Mouse (Mus musculus) neural tube, embryonic 13.5 days (tissue): Measurements from ENCODE around the gene Epha3. TPM values are rescaled to one million over a fixed set of nuclear protein-coding genes. Genes with fewer than 3 reads are reported as not detected.

Source experiments
- ATAC-seq: fragments of 200-750 bp; cut with Nextera tagmentation; 2 replicates; pipeline ENCODE4 v1.8.0; 2017; ENCODE audit warnings: low read depth, mild to moderate bottlenecking, moderate TSS enrichment, moderate library complexity
- H3K27ac ChIP-seq: fragments of 300-500 bp; sonication (generic); replicated peaks from 2 replicates; pipeline ENCODE4 v1.5.1; 2015; ENCODE audit warnings: moderate library complexity, mild to moderate bottlenecking, inconsistent platforms
- H3K27me3 ChIP-seq: fragments of 300-500 bp; sonication (generic); 2 replicates; pipeline ENCODE4 v1.6.1; 2015; ENCODE audit warnings: mild to moderate bottlenecking, inconsistent platforms
- H3K36me3 ChIP-seq: fragments of 300-500 bp; sonication (generic); 2 replicates; pipeline ENCODE4 v1.6.1; 2015; ENCODE audit warnings: mild to moderate bottlenecking, inconsistent platforms
- H3K4me1 ChIP-seq: fragments of 300-500 bp; sonication (generic); replicated peaks from 2 replicates; pipeline ENCODE4 v1.6.1; 2015; ENCODE audit warnings: inconsistent platforms
- H3K4me2 ChIP-seq: fragments of 300-500 bp; sonication (generic); 2 replicates; pipeline ENCODE4 v1.6.1; 2015; ENCODE audit warnings: inconsistent platforms, mild to moderate bottlenecking, moderate library complexity
- H3K4me3 ChIP-seq: fragments of 300-500 bp; sonication (generic); 2 replicates; pipeline ENCODE4 v1.5.1; 2015; ENCODE audit warnings: mild to moderate bottlenecking, inconsistent platforms
- H3K9ac ChIP-seq: fragments of 300-500 bp; sonication (generic); 2 replicates; pipeline ENCODE4 v1.6.1; 2015; ENCODE audit warnings: moderate library complexity, mild to moderate bottlenecking, inconsistent platforms
- H3K9me3 ChIP-seq: fragments of 300-500 bp; sonication (generic); 2 replicates; pipeline ENCODE4 v1.6.1; 2016; ENCODE audit warnings: inconsistent platforms
- WGBS: fragments of 180-500 bp; shearing (Covaris S2); methylation state at CpG from one replicate; pipeline ENCODE4 v1.1.7; 2015; 5-methylcytosine and 5-hydroxymethylcytosine counted together
- polyA plus RNA-seq: library from polyadenylated mRNA; unstranded; fragments of >200 nt; fragmentation: Nextera tagmentation; extraction: Ambion mirVana; gene quantifications from 2 replicates; pipeline ENCODE4 v1.2.1, GENCODE M21; 2015

The Epha3 gene
- polyA plus RNA-seq, 1 experiment from 2014 or later = 17.5 TPM

- ATAC-seq = no peak
- Histone ChIP-seq H3K4me2 (no peak overlapping the region), H3K4me1 (peaks cover 4% of the 10 kb centered on the region; the same call in 1 of the 2 replicates), H3K36me3 (no peaks in the 10 kb centered on the region), H3K27ac (no peak overlapping the region), H3K9ac (no peak overlapping the region), H3K4me3 (no peak overlapping the region), H3K27me3 (no peaks in the 10 kb centered on the region), H3K9me3 (no peaks in the 10 kb centered on the region)
- 72% methylated on average over 2 of the region's 2 CpGs for WGBS
These were observed 221.3 kb downstream of the Epha3 start for GRCm38 (mm10) chr16:63642641-63643040.

- Histone ChIP-seq H3K4me1 (peaks cover 4% of the 10 kb centered on the region; the same call in 1 of the 2 replicates), H3K9me3 (no peaks in the 10 kb centered on the region), H3K36me3 (no peaks in the 10 kb centered on the region), H3K27ac (no peak overlapping the region), H3K27me3 (no peaks in the 10 kb centered on the region), H3K4me3 (no peak overlapping the region), H3K4me2 (no peak overlapping the region), H3K9ac (no peak overlapping the region)
- WGBS = 59% methylated on average over 3 of the region's 3 CpGs
- no peak for ATAC-seq
These were observed 222.4 kb downstream of the Epha3 start for GRCm38 (mm10) chr16:63641603-63642002.

GRCm38 (mm10) chr16:63638701-63639100 lies 225.3 kb downstream of the Epha3 start:
- Histone ChIP-seq H3K4me1 (peaks cover 4% of the 10 kb centered on the region; the same call in 1 of the 2 replicates), H3K4me3 (no peak overlapping the region), H3K9ac (no peak overlapping the region), H3K4me2 (no peak overlapping the region), H3K27ac (no peak overlapping the region), H3K27me3 (no peaks in the 10 kb centered on the region), H3K9me3 (no peaks in the 10 kb centered on the region), H3K36me3 (no peaks in the 10 kb centered on the region)
- ATAC-seq = no peak
- WGBS = 30% methylated on average over 6 of the region's 6 CpGs

- ATAC-seq = no peak
- 94% methylated on average over 5 of the region's 5 CpGs for WGBS
- no peak overlapping the region for H3K4me2 ChIP-seq
- no peak overlapping the region for H3K9ac ChIP-seq
- peaks cover 4% of the 10 kb centered on the region; the same call in 1 of the 2 replicates for H3K4me1 ChIP-seq
- H3K27me3 ChIP-seq = no peaks in the 10 kb centered on the region
- H3K27ac ChIP-seq = no peak overlapping the region
- H3K36me3 ChIP-seq = no peaks in the 10 kb centered on the region
- no peak overlapping the region for H3K4me3 ChIP-seq
- H3K9me3 ChIP-seq = no peaks in the 10 kb centered on the region
These were observed 230.2 kb downstream of the Epha3 start for GRCm38 (mm10) chr16:63633748-63634166.

- Histone ChIP-seq H3K9ac (no peak overlapping the region), H3K27ac (no peak overlapping the region), H3K27me3 (no peaks in the 10 kb centered on the region), H3K4me2 (no peak overlapping the region), H3K4me1 (no peaks in the 10 kb centered on the region), H3K4me3 (no peak overlapping the region), H3K9me3 (no peaks in the 10 kb centered on the region), H3K36me3 (no peaks in the 10 kb centered on the region)
- no peak for ATAC-seq
These were observed 238.7 kb downstream of the Epha3 start for GRCm38 (mm10) chr16:63625229-63625628.

GRCm38 (mm10) chr16:63621845-63622244 lies 242.1 kb downstream of the Epha3 start:
- Histone ChIP-seq H3K4me1 (no peaks in the 10 kb centered on the region), H3K9me3 (no peaks in the 10 kb centered on the region), H3K27ac (no peak overlapping the region), H3K27me3 (no peaks in the 10 kb centered on the region), H3K4me3 (no peak overlapping the region), H3K4me2 (no peak overlapping the region), H3K9ac (no peak overlapping the region), H3K36me3 (no peaks in the 10 kb centered on the region)
- no peak for ATAC-seq
- 50% methylated on average over 6 of the region's 6 CpGs for WGBS

- WGBS = 11% methylated on average over 3 of the region's 3 CpGs
- H3K9ac ChIP-seq = no peak overlapping the region
- H3K4me1 ChIP-seq = peaks cover 4% of the 10 kb centered on the region
- ATAC-seq = no peak
- no peaks in the 10 kb centered on the region for H3K27me3 ChIP-seq
- H3K27ac ChIP-seq = no peak overlapping the region
- no peaks in the 10 kb centered on the region for H3K9me3 ChIP-seq
- H3K4me2 ChIP-seq = no peak overlapping the region
- H3K36me3 ChIP-seq = no peaks in the 10 kb centered on the region
- no peak overlapping the region for H3K4me3 ChIP-seq
These were observed 248.6 kb downstream of the Epha3 start for GRCm38 (mm10) chr16:63615396-63615795.

- ATAC-seq = no peak
- no peak overlapping the region for H3K4me3 ChIP-seq
- H3K9me3 ChIP-seq = no peaks in the 10 kb centered on the region
- peaks cover 4% of the 10 kb centered on the region for H3K4me1 ChIP-seq
- no peaks in the 10 kb centered on the region for H3K27me3 ChIP-seq
- H3K9ac ChIP-seq = no peak overlapping the region
- H3K36me3 ChIP-seq = no peaks in the 10 kb centered on the region
- no peak overlapping the region for H3K27ac ChIP-seq
- no peak overlapping the region for H3K4me2 ChIP-seq
- 74% methylated on average over 4 of the region's 4 CpGs for WGBS
These were observed 251.0 kb downstream of the Epha3 start for GRCm38 (mm10) chr16:63613006-63613405.

- no peak for ATAC-seq
These were observed 263.7 kb downstream of the Epha3 start for GRCm38 (mm10) chr16:63600229-63600628.

GRCm38 (mm10) chr16:63594656-63595055 lies 269.3 kb downstream of the Epha3 start:
- no peaks in the 10 kb centered on the region for H3K9me3 ChIP-seq
- no peak overlapping the region for H3K4me3 ChIP-seq
- H3K27me3 ChIP-seq = no peaks in the 10 kb centered on the region
- H3K36me3 ChIP-seq = 0 out of 2 replicates have a peak, but pooled peaks cover 5% of the 10 kb centered on the region
- H3K4me2 ChIP-seq = no peak overlapping the region
- H3K27ac ChIP-seq = no peak overlapping the region
- H3K4me1 ChIP-seq = no peaks in the 10 kb centered on the region
- ATAC-seq = no peak
- H3K9ac ChIP-seq = no peak overlapping the region
- WGBS = 75% methylated on average over 4 of the region's 4 CpGs

More at GRCm38 (mm10) chr16:63600229-63600628, 263.7 kb downstream of the Epha3 start:
- Histone ChIP-seq H3K4me1 (no peaks in the 10 kb centered on the region), H3K9me3 (no peaks in the 10 kb centered on the region), H3K36me3 (no peaks in the 10 kb centered on the region), H3K27ac (no peak overlapping the region), H3K4me2 (no peak overlapping the region), H3K4me3 (no peak overlapping the region), H3K9ac (no peak overlapping the region), H3K27me3 (no peaks in the 10 kb centered on the region)
- 38% methylated on average over 3 of the region's 3 CpGs for WGBS

- Histone ChIP-seq H3K4me1 (no peaks in the 10 kb centered on the region; the same call in 1 of the 2 replicates), H3K27me3 (no peaks in the 10 kb centered on the region), H3K4me3 (no peak overlapping the region), H3K36me3 (no peaks in the 10 kb centered on the region), H3K9ac (no peak overlapping the region), H3K4me2 (no peak overlapping the region), H3K27ac (no peak overlapping the region), H3K9me3 (no peaks in the 10 kb centered on the region)
- 70% methylated on average over 4 of the region's 4 CpGs for WGBS
- no peak for ATAC-seq
These were observed 294.2 kb downstream of the Epha3 start for GRCm38 (mm10) chr16:63569746-63570145.

- Histone ChIP-seq H3K36me3 (no peaks in the 10 kb centered on the region), H3K9me3 (no peaks in the 10 kb centered on the region), H3K4me1 (no peaks in the 10 kb centered on the region; the same call in 1 of the 2 replicates), H3K27me3 (no peaks in the 10 kb centered on the region), H3K27ac (no peak overlapping the region), H3K4me3 (no peak overlapping the region), H3K4me2 (no peak overlapping the region), H3K9ac (no peak overlapping the region)
- 83% methylated on average over 17 of the region's 17 CpGs for WGBS
- ATAC-seq = no peak
These were observed 297.7 kb downstream of the Epha3 start for GRCm38 (mm10) chr16:63566106-63566836.
